Mouse (Mus musculus) hindbrain, embryonic 16.5 days (tissue): ENCODE data around the gene Trim9. TPM values are rescaled to one million over a fixed set of nuclear protein-coding genes. Genes with fewer than 3 reads are reported as not detected.

Source experiments
- ATAC-seq: fragments of 200-750 bp; cut with Nextera tagmentation; 2 replicates; pipeline ENCODE4 v1.8.0; 2017; ENCODE audit warnings: moderate TSS enrichment, moderate library complexity
- H3K27ac ChIP-seq: fragments of 300-500 bp; sonication (generic); 2 replicates; pipeline ENCODE4 v1.5.1; 2014; ENCODE audit warnings: low read depth, mild to moderate bottlenecking, control low read depth, low read length, moderate library complexity
- H3K27me3 ChIP-seq: fragments of 300-500 bp; sonication (generic); replicated peaks from 2 replicates; pipeline ENCODE4 v1.6.1; 2014; ENCODE audit warnings: low read length; ENCODE audit not compliant: control insufficient read depth, insufficient read depth
- H3K36me3 ChIP-seq: fragments of 300-500 bp; sonication (generic); 2 replicates; pipeline ENCODE4 v1.6.1; 2014; ENCODE audit warnings: mild to moderate bottlenecking, low read length, moderate library complexity, mixed read lengths; ENCODE audit not compliant: control insufficient read depth, insufficient read depth
- H3K4me1 ChIP-seq: fragments of 300-500 bp; sonication (generic); 2 replicates; pipeline ENCODE4 v1.6.1; 2014; ENCODE audit warnings: low read depth, low read length; ENCODE audit not compliant: control insufficient read depth, insufficient read depth
- H3K4me2 ChIP-seq: fragments of 300-500 bp; sonication (generic); 2 replicates; pipeline ENCODE4 v1.6.1; 2014; ENCODE audit warnings: mild to moderate bottlenecking, low read length, control low read depth, moderate library complexity
- H3K4me3 ChIP-seq: fragments of 300-500 bp; sonication (generic); 2 replicates; pipeline ENCODE4 v1.5.1; 2014; ENCODE audit warnings: mild to moderate bottlenecking, low read length, control low read depth, moderate library complexity
- H3K9ac ChIP-seq: fragments of 300-500 bp; sonication (generic); 2 replicates; pipeline ENCODE4 v1.6.1; 2014; ENCODE audit warnings: low read depth, mild to moderate bottlenecking, control low read depth, low read length, moderate library complexity
- H3K9me3 ChIP-seq: fragments of 300-500 bp; sonication (generic); 2 replicates; pipeline ENCODE4 v1.6.1; 2014; ENCODE audit warnings: mild to moderate bottlenecking, low read length, moderate library complexity; ENCODE audit not compliant: control insufficient read depth
- WGBS: fragments of 180-500 bp; shearing (Covaris S2); extraction: QIAGEN DNeasy Blood & Tissue Kit; methylation state at CpG from one replicate; pipeline ENCODE4 v1.1.7; 2014; 5-methylcytosine and 5-hydroxymethylcytosine counted together
- polyA plus RNA-seq: library from polyadenylated mRNA; unstranded; fragments of >200 nt; fragmentation: Nextera tagmentation; extraction: Ambion mirVana; gene quantifications from 2 replicates; pipeline ENCODE4 v1.2.1, GENCODE M21; 2015

Gene Trim9
- polyA plus RNA-seq, 1 experiment from 2014 or later: 98.0 TPM

- Histone ChIP-seq H3K27me3 (no peaks in the 10 kb centered on the region), H3K9ac (no peak overlapping the region), H3K36me3 (no peaks in the 10 kb centered on the region), H3K4me1 (peaks cover 9% of the 10 kb centered on the region), H3K9me3 (no peaks in the 10 kb centered on the region), H3K27ac (peak overlapping the region; percentile 5; the same call in 1 of the 2 replicates), H3K4me3 (no peak overlapping the region), H3K4me2 (no peak overlapping the region)
- 79% methylated on average over 7 of the region's 7 CpGs for WGBS
- ATAC-seq: 0 out of 2 replicates have a peak, but pooled peaks have one; percentile 46
Observed at GRCm38 (mm10) chr12:70303525-70303924, 43.9 kb downstream of the Trim9 start.

- Histone ChIP-seq H3K4me1 (peaks cover 9% of the 10 kb centered on the region), H3K4me2 (no peak overlapping the region), H3K9ac (no peak overlapping the region), H3K27ac (no peak overlapping the region), H3K9me3 (no peaks in the 10 kb centered on the region), H3K27me3 (no peaks in the 10 kb centered on the region), H3K4me3 (no peak overlapping the region), H3K36me3 (no peaks in the 10 kb centered on the region)
- 63% methylated on average over 5 of the region's 5 CpGs for WGBS
- no peak for ATAC-seq
Observed at GRCm38 (mm10) chr12:70302022-70302720, 45.2 kb downstream of the Trim9 start.

GRCm38 (mm10) chr12:70293927-70294684 lies 53.3 kb downstream of the Trim9 start:
- H3K27ac ChIP-seq: 0 out of 2 replicates have a peak overlapping the region, but pooled peaks have one; percentile 14

DNA sequence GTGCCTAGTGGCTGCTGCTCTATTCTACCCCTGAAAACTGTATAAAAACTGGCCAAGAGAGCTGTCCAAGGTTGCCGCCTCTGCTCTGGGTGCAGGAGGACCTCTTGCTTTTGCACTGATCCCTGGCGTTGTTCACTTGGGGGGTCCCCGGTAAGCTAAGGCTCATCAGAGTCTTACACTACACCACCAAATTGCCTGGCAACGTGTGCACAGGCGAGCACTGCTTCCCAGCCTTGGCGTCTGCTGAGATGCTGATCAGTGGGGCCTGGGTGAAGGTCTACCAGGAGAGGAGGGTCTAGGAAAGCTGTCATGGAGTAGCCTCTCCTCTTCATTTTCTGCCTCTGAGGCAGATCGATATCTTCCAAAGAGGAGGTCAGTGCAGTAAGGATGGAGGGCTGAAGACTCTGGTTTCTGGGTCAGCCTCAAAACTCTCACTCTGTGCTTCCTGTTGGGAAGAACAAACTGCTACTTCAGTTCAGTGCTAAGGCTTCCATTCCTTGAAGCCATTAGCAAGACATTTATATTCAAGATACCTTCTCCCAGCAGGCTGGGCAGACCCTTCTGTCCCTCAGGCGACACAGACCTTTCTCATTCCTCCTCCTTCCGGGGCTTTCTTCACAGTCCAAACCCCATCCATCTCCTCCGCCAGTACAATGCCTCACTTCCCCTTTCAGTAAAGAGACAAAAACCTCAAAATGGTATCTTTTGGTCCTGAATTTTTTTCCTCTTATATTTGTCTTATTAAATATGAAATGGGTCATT lies 54.1 kb downstream of the Trim9 start:
- ATAC-seq: peak; percentile 89
- Histone ChIP-seq H3K9ac (no peak overlapping the region), H3K27me3 (no peaks in the 10 kb centered on the region), H3K4me3 (no peak overlapping the region), H3K4me1 (no peaks in the 10 kb centered on the region), H3K36me3 (peaks cover 11% of the 10 kb centered on the region; the same call in 1 of the 2 replicates), H3K4me2 (no peak overlapping the region), H3K9me3 (no peaks in the 10 kb centered on the region), H3K27ac (peak overlapping the region; percentile 6; the same call in 1 of the 2 replicates)
- WGBS: 63% methylated on average over 10 of the region's 10 CpGs

More at GRCm38 (mm10) chr12:70293927-70294684, 53.3 kb downstream of the Trim9 start:
- no peaks in the 10 kb centered on the region for H3K27me3 ChIP-seq
- no peaks in the 10 kb centered on the region for H3K9me3 ChIP-seq
- H3K36me3 ChIP-seq: peaks cover 8% of the 10 kb centered on the region; the same call in 1 of the 2 replicates
- H3K4me2 ChIP-seq: no peak overlapping the region
- H3K9ac ChIP-seq: no peak overlapping the region
- H3K4me3 ChIP-seq: no peak overlapping the region
- 47% methylated on average over 5 of the region's 5 CpGs for WGBS
- H3K4me1 ChIP-seq: no peaks in the 10 kb centered on the region
- ATAC-seq: peak; percentile 69

DNA sequence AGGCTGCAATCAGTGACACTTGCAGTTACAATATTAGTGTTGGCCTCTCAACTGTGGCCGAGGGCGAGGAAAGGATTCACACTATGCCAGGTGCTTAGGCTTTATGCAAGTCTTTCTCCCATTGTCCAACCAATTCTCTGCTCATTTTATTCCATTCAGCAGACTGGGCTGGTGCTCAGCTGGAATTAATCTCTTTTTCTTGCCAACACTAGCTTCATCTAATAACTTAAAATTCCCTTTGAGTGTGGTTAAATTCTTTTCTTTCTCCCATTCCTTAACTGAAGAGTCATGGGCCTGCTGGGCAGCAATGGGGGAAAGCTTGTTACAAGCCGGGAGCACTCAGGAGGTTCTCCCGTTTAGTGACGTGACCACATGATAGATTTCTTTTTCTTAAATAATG lies 61.9 kb downstream of the Trim9 start:
- Histone ChIP-seq H3K9me3 (no peaks in the 10 kb centered on the region), H3K36me3 (peaks cover 9% of the 10 kb centered on the region; the same call in 1 of the 2 replicates), H3K4me3 (no peak overlapping the region), H3K9ac (no peak overlapping the region), H3K27me3 (no peaks in the 10 kb centered on the region), H3K4me2 (no peak overlapping the region), H3K4me1 (no peaks in the 10 kb centered on the region), H3K27ac (0 out of 2 replicates have a peak overlapping the region, but pooled peaks have one; percentile 29)
- 45% methylated on average over 5 of the region's 5 CpGs for WGBS
- ATAC-seq: no peak

DNA sequence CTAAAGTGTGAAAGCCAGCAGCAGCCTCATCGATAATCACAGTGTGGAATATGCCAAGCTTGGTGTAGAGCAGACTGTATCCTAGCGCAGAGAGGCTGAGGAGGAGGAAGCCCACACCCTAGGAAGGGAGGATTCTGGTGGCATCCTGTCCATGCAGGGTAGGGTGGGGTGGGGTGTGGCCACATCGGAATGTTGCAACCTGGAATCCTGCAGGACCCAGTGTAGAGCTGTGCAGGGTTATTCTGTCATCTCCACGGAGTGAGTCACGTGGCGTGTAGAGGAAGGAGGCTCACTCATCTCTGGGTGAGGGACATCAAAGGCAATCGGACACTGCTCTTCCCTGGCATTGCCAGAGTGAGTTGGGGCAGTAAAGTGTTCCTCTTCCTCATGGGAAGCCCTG lies 62.4 kb downstream of the Trim9 start:
- H3K9ac ChIP-seq: no peak overlapping the region
- peaks cover 8% of the 10 kb centered on the region; the same call in 1 of the 2 replicates for H3K36me3 ChIP-seq
- H3K27ac ChIP-seq: no peak overlapping the region
- H3K9me3 ChIP-seq: no peaks in the 10 kb centered on the region
- 93% methylated on average over 7 of the region's 7 CpGs for WGBS
- H3K4me2 ChIP-seq: no peak overlapping the region
- no peaks in the 10 kb centered on the region for H3K4me1 ChIP-seq
- no peak overlapping the region for H3K4me3 ChIP-seq
- no peaks in the 10 kb centered on the region for H3K27me3 ChIP-seq
- no peak for ATAC-seq

DNA sequence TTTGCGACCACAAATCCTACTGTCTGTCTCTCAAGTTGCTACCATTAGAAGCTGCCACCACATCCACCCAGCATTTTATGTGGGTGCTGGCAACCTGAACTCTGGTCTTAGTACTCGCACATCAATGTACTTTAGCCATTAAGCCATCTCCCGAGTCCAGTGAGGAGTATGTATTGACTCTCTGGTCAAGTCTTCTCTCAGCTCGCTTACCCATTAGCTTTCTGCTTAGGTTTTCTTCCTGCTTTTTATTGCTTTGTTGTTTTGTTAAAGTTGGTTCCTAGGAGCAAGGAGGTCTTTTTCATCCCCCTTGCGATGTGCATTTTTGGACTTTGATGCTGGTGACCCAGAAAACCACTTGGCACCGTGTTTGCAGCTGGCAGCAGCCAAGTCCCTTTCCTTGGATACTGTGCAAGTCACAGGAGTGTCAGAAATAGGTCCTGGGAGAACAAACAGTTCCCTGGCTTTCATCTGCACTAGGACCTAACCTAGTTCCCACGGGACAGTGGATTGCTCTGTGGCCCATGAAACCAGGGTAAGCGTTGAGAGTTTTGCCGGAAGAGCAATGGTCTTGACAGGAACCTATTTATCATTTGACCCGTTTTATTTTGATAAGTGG lies 64.2 kb downstream of the Trim9 start:
- H3K36me3 ChIP-seq: 0 out of 2 replicates have a peak, but pooled peaks cover 2% of the 10 kb centered on the region
- H3K4me3 ChIP-seq: no peak overlapping the region
- H3K4me1 ChIP-seq: no peaks in the 10 kb centered on the region
- H3K4me2 ChIP-seq: no peak overlapping the region
- ATAC-seq: peak; percentile 90
- H3K9me3 ChIP-seq: no peaks in the 10 kb centered on the region
- H3K27ac ChIP-seq: peak overlapping the region; percentile 52
- H3K9ac ChIP-seq: no peak overlapping the region
- no peaks in the 10 kb centered on the region for H3K27me3 ChIP-seq
- WGBS: 70% methylated on average over 10 of the region's 10 CpGs

DNA sequence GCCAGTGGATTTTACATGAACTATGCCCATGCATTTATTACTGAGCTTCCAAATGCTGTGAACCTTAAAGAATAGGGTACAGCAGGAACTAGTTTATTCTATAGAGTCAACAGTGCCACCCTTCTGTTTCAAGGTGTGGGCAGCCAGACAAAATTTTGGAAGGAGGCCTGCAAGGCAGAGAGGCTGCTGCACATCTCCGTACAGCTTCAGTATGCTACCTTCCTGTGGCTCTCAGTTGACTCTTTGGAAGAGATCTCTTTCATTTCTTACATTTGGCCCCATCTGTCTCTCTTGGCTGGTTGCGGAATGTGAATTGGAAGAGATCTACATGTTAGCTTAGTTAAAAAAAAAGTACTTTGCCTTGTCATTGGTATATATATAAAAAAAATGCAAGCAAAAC lies 66.5 kb downstream of the Trim9 start:
- ATAC-seq: no peak
- Histone ChIP-seq H3K4me2 (no peak overlapping the region), H3K4me3 (no peak overlapping the region), H3K9ac (no peak overlapping the region), H3K27me3 (no peaks in the 10 kb centered on the region), H3K9me3 (no peaks in the 10 kb centered on the region), H3K27ac (no peak overlapping the region), H3K4me1 (no peaks in the 10 kb centered on the region), H3K36me3 (0 out of 2 replicates have a peak, but pooled peaks cover 2% of the 10 kb centered on the region)
- WGBS: 82% methylated on average over 2 of the region's 2 CpGs
